Mouse (Mus musculus): ENCODE data around the gene Tbc1d21. TPM values are rescaled to one million over a fixed set of nuclear protein-coding genes. Genes with fewer than 3 reads are reported as not detected.

The Tbc1d21 gene
- total RNA-seq, 1 experiment from 2014 or later: not detected

DNA sequence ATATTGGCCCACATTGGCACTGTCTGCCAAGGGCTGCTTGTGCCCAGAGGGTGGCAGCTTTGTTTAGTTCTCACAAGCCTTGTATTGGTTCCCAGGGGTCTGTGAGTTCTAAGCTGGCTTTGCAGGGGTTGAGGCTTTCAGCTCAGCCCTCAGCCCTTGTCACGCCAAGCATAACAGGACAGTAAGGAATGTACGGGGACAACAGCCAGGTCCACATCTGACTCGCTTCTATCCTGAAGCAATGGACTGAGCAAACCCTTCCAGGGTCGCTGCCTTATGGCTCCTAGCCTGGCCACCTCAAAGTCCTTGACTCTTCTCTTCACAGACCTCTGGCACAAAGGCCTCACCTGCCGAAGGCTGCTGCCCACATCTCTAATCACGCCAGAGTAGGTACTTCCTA lies 22.5 kb downstream of the Tbc1d21 start:
- ATAC-seq (ENCODE audit: extremely low read depth, insufficient number of reproducible peaks, low FRiP score, poor library complexity, severe bottlenecking): no peak

DNA sequence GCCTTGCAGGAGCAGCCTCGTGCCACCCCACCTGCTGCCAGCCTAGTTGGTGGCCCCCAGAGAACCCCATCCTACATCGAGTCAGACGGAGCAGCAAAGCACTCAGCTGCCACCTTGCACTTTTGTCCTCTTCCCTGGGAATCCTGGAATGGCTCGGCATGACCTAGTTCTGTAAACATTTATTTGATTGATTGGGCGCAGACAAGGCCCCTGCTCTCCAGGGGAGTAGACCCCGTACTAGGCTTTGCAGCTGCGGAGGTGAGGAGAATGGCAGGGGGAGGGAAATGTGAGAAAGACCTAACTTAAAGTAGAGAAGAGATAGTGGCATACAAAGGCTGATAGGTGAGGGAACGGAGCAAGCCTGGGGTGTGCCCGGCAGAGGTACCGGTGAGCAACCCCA lies 23.8 kb downstream of the Tbc1d21 start:
- ATAC-seq (ENCODE audit: extremely low read depth, insufficient number of reproducible peaks, low FRiP score, poor library complexity, severe bottlenecking): no peak

DNA sequence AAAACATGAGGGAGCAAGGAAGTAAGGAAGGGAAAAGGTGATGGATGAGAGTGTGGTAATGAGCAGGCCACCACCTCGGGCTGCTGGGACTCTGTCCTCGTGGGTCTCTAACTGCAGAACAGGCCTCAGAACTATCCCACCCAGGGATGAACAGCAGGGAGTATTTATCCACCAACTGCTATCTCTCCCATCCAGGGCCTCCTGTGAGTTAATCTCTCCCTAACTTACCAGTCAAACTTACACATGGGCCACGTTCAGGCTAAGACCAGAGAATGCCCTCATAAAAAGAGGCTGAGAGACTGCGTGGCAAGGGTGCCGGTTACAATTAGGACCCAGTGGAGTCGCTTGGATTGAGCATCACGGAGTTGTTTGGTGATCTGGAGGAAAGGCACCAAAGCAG lies 24.3 kb downstream of the Tbc1d21 start:
- ATAC-seq (ENCODE audit: extremely low read depth, insufficient number of reproducible peaks, low FRiP score, poor library complexity, severe bottlenecking): no peak

DNA sequence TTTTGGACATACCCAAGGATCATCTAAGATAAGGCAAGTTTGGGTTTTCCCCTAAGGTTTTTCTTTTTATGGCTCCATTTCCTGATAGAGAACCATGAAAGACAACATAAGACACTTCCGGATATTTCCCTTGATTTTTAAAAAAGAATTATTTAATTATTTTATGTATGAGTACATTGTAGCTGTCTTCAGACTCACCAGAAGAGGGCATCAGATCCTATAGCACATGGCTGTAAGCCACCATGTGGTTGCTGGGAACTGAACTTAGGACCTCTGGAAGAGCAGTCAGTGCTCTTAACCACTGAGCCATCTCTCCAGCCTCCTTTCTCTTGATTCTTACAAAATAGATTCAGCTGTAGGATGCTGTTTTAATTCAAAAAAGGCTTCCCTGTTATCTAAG lies 28.5 kb downstream of the Tbc1d21 start:
- no peak for ATAC-seq (ENCODE audit: extremely low read depth, insufficient number of reproducible peaks, low FRiP score, poor library complexity, severe bottlenecking)

DNA sequence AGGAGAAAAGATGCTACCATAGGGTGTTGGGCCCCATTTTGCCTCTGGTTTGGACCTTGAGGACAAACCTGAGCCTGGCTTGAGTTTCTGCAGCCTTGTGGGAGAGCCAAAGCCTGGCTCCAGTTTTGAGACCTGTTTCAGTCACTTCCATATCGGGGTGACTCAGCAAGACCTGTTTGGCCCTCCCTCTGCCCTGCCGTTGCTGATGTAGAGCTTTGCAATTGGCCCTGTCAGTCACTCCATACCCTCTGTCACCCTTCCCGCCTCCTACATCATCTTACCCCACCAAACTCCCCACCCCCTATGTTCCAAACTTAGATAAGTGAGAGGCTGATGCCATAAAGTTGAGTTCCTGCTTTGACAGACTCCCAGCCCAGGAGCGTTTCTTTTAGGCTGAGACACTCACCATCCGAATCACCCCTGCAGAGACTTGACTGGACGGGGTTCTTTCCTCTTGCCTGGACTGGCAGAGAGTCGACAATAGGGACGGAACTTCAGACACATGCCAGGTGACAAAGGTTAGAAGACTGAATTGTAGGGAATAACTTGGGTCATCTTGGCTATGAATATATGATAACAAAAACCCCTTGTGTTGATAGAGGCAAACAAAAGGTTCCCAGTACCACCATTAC lies 33.5 kb downstream of the Tbc1d21 start:
- no peak for ATAC-seq (ENCODE audit: extremely low read depth, insufficient number of reproducible peaks, low FRiP score, poor library complexity, severe bottlenecking)

DNA sequence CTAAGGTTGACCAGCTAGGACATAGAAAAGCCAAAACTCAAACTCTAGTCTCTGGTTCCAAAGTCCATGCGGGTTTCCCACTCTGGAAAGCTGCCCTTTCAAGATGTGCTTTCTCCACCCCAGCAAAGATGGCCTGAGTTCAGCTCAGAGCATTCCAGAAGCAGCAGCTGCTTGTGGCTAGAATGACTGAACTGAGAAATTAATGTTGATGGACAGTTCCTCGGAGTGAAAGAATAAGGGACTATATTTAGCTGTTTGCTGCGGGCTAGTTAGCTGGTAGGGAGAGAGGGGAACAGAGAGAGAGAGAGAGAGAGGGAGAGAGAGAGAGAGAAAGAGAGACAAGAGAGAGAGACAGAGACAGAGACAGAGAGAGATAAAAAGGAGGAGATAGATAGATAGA lies 39.0 kb downstream of the Tbc1d21 start:
- ATAC-seq (ENCODE audit: extremely low read depth, insufficient number of reproducible peaks, low FRiP score, poor library complexity, severe bottlenecking): no peak

DNA sequence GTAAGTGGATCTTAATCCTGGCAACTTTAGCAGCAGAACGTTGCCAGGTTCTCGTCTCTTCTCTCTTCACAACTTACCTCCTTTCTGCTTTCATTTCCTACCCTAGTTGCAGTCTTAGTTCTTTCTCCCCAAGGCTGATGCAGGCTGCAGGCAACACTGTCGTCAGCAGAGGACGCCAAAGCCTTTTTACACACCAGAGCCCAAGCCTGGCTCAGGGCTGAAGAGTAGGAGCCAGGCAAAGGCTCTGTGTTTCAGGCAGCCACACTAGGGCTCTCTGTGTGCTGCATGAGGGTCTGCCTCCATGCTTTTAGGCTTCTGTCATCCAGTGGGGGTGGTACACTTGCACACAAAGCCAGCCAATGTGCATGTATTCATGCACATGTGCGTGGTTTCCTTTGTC lies 40.0 kb downstream of the Tbc1d21 start:
- ATAC-seq (ENCODE audit: extremely low read depth, insufficient number of reproducible peaks, low FRiP score, poor library complexity, severe bottlenecking): no peak

DNA sequence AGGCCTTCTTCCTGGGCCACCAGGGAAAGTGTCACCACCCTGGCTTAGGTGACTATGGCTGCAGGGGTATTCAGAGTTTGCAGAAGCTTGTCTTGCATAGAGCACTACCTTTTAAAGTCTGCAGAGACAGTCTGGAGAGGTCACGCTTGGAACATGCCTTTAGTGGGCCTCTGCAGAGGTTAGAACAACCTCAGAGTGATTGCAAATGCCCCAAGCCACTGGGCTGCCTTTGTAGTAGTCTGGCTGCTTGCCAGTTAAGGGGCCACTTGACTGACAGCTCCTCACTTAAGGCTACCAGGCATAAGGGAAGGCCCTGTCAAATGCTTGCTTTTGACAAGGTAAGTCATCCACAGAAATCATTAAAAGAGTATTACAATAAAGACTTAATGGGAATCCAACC lies 42.9 kb downstream of the Tbc1d21 start:
- no peak for ATAC-seq (ENCODE audit: extremely low read depth, insufficient number of reproducible peaks, low FRiP score, poor library complexity, severe bottlenecking)

DNA sequence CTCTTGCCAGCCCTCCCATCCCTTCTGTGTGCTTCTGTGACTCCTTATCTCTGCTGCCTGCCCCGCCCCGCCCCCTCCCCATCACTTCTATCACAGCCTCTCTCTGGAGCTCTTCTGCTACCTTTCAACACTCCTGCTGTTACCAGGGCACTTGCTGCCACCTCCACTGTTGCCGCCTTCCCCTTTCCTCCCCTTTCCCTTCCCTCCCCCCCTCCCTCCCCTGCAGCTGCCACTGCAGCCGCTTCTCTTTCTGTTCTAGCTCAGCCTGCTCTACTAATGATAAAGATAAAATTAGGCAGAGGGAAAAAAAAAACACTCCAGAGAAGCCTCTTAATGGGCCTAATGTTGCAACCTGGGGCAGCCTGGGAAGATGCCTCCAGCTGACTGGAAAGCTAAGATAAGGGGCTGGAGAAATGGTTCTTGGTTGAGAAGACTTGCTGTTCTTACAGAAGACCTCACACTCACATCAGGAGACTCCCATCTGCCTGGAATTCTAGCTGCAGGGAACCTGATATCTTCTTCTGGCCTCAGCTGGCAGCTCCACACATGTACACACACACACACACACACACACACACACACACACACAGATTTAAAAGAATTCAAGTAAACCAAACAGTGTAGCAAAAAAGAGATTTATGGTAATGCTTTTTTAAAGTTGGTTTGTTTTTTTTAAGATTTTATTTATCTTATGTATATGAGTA lies 43.6 kb downstream of the Tbc1d21 start:
- ATAC-seq (ENCODE audit: extremely low read depth, insufficient number of reproducible peaks, low FRiP score, poor library complexity, severe bottlenecking): no peak

DNA sequence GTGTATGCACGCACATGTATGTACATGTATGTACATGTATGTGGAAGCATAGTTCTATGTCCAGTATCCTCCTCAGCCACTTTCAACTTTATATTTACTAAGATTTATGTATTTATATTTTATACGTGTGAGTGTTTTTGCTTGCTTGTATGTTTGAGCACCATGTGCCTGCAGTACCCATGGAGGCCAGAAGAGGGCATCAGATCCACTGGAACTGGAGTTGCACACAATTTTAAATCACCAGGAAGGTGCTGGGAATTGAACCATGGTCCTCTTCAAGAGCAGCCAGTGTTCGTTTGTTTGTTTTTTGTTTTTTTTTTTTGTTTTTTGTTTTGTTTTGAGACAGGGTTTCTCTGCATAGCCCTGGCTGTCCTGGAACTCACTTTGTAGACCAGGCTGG lies 48.6 kb downstream of the Tbc1d21 start:
- no peak for ATAC-seq (ENCODE audit: extremely low read depth, insufficient number of reproducible peaks, low FRiP score, poor library complexity, severe bottlenecking)

DNA sequence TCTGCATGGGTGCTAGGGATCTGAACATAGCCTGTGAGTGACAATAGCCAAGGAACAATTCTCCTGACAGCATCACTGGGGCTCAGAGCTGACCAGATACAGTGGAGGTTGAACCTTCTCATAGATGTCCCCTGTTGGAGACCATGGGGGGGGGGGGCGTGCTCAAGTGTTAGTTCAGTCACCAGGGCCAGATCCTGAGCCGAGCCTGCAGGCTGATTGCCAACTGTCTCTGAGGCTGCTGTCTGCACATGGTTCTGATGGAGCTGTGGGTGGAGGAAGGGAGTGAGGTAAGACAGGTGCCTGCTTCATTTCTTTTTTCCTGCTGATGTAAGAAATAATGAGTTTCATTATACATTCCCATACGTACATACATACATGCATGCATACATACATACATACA lies 51.9 kb downstream of the Tbc1d21 start:
- no peak for ATAC-seq (ENCODE audit: extremely low read depth, insufficient number of reproducible peaks, low FRiP score, poor library complexity, severe bottlenecking)

DNA sequence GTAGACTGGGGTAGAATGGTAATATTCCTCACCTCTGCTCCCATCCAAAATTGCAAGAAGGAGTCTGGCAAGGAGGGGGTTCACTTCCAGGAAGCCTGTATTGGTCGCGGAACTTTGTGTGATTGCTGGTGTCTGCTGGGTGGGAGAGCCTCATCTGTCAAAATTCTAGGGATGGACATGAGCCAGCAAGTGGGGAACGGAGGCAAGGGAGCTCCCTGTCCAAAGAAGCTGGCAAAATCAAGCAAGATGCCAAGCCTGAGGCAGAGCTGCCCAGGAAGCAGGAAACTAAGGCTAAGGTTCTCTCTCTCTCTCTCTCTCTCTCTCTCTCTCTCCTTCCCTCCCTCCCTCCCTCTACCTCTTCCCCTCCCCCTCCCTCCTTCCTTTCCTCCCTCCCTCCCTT lies 52.9 kb downstream of the Tbc1d21 start:
- no peak for ATAC-seq (ENCODE audit: extremely low read depth, insufficient number of reproducible peaks, low FRiP score, poor library complexity, severe bottlenecking)

DNA sequence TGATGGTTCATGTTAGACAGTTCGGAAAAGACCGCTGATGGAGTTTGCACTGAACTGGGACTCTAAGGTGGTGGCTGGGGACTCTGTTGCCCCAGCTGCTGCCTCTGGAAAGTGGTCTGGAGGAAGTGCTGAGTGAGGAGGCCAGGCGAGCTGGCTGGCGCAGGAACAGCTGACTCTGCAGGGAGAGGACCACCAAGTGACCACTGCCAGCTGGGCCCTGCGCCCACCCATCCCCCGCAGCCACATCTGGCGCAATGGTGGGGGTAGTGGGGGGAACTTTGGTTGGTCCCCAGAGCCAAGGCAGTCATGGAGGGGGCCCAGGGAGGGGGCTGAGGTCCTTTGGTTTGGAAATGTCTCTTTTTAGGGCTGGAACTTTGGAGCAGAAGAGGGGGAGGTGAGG lies 53.5 kb downstream of the Tbc1d21 start:
- no peak for ATAC-seq (ENCODE audit: extremely low read depth, insufficient number of reproducible peaks, low FRiP score, poor library complexity, severe bottlenecking)

DNA sequence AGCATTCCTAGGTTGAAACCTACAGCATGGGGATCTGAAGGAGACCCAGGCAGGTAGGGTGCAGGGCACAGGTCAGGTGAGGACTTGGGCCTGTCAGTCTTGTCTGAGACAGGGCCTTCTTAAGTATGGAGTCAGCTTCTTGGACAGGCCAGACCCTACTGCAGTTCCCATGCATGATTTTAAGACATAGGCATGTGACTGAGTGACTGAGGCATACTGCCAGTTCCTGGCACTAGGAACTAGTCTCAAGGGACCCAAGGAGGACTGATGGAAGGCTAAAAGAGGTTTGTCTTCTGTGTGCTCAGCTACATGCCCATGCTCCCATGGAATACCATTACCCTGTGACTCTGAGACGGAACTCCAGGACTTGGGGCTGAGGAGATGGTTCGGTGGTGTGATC lies 54.4 kb downstream of the Tbc1d21 start:
- no peak for ATAC-seq (ENCODE audit: extremely low read depth, insufficient number of reproducible peaks, low FRiP score, poor library complexity, severe bottlenecking)

DNA sequence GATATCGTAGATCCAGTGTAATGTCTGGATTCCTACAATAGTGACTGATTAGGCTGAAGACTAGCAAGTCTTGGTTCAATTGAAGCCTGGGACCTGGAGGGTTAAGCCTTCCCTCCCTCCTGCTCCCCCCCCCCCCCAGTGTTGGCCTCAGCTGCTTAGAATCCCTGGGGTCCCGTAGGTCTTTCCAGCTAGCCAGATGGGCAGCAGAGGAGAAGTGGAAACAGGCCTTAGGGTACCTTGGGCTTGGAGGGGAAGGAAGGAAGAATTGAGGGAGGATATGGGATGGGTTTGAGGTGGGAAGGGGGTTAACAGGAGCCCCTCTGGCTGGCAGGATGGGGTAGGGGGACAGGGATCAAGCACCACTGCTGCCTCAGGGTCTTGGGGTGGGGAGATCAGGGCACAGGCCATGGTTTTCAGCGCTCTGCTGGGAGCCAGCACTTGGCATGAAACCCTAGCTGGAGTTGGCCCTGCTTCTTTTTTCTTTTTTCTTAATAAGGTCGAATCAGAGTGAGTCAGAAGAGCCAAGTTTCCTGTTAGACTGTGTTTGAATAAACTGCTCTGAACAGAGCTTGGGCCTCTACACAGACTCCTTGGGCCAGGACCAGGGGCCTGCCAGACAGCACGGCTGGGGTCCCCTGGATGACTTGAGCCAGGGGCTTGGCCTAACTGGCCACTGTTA lies 55.4 kb downstream of the Tbc1d21 start:
- no peak for ATAC-seq (ENCODE audit: extremely low read depth, insufficient number of reproducible peaks, low FRiP score, poor library complexity, severe bottlenecking)

DNA sequence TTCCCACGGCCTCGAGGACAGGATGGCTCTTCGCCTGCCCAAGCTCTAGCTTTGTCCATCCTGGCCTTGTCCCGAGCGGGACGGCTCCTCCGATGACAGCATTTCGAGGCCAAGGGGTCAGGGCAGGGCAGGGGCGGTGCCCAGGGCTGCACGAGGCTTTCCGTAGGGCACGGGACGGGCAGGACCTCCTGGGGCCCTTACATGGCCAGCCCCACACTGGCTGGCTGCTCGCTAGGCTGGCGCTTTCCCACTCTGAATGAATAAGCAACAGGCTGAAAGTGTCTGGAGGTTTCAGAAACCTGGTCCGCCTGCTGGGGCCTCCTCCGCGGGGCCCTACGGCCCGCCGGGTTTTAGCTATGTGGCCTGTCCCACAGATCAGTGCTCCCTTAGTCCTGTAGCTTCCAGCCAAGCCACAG lies 57.3 kb downstream of the Tbc1d21 start, which contains the start of gene Loxl1:
Gene Loxl1 (minus strand): TSS at position 243 of the 416 bp plus-strand sequence.
- ATAC-seq (ENCODE audit: extremely low read depth, insufficient number of reproducible peaks, low FRiP score, poor library complexity, severe bottlenecking): no peak

DNA sequence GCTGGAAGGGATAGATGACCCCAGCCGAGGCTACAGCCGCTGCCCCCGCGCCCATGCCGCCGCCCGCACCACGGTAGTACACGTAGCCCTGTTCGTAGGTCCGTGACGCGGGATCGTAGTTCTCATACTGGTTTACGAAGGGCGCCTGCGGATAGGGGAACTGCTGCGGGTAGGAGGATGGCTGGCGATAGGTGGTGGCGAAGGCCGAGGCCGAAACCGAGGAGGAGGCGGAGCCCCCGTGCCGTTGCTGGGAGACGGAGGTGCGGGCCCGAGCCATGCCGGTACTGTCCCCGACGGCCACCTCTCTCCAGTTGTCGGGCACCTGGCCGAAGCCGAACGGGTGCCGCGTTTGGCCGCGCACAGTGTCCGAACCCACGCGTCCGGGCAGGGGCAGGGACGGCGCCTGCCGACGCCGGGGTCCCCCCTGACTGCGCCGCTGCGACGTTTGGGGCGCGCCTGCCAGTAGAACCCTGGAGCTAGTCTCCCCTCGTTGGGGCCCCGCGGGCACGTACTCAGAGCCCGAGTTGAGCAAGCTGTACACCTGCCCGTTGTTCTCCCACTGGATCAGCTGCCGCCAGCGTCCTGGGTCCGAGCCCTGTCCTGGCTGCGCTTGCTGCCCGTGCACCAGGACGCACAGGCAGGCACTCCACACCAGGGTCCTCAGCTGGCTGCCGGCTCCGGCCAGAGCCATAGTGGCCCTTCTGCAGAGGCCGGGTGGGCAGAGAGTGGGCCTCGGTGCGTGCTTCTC lies 57.9 kb downstream of the Tbc1d21 start:
- ATAC-seq (ENCODE audit: extremely low read depth, insufficient number of reproducible peaks, low FRiP score, poor library complexity, severe bottlenecking): no peak

DNA sequence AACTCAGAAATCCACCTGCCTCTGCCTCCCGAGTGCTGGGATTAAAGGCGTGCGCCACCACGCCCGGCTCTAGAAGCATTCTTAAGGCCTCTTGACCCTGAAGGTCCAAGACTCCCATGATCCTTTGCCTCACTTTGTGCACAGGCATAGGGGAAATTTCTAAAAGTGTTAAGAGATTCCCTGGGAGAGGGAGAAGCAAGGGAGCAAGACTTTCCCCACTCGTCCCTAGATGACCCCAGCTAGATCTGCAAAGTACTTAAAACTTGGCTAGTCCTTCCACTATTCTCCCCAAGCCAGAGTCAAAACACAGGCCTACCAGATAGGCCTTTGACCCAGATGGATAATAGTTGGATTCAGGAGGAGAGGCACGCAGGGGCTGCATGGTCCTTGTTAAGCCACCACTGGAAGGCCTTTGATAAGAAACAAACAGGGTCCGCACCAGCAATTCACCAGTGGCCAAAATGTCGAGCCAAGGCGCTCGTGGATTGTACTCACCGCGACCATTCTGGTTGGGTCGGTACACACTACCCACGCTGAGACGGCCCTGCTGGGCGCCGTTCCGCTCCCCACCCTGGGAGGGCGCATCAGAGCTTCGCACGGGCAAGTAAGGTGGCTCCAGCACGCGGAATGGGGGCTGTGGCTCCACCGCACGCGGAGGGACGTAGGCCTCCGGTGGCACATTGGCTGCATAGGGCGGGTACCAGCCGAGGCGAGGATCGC lies 58.9 kb downstream of the Tbc1d21 start:
- ATAC-seq (ENCODE audit: extremely low read depth, insufficient number of reproducible peaks, low FRiP score, poor library complexity, severe bottlenecking): no peak

DNA sequence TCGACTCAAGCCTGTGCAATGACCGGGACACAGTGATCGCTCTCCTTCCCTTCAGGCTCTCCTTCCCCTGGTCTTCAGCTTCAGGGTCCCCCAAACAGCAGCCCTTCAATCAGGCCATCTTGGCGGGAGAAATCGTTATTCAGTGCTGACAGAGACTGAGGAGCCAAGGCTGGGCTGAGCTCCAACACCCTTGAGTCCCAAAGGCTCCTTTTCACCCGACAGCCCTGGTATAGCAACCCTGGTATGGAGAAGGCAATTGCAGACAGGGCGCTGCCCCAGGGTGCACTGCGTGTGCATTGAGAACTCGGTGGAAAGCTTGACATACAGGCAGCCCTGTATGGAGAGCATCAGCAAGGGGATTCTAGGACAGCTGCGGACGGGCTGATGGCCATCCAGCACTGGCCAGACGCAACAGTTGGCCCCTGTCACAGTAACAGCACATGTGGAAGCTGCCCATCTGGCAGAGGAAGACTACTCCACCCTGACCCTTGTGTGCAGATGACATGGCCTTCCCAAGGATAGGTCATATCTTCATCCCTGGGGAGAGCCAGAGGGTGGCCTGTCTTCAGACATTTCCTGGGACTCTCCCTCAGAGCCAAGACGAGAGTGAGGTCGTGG lies 60.1 kb downstream of the Tbc1d21 start:
- no peak for ATAC-seq (ENCODE audit: extremely low read depth, insufficient number of reproducible peaks, low FRiP score, poor library complexity, severe bottlenecking)

All from neutrophil, adult 5-6 weeks (primary cell).